Mouse (Mus musculus) bone marrow, adult 2 months (tissue): Measurements from ENCODE around the gene Gm20518.

Experiments used
- CTCF ChIP-seq: fragments of 200-500 bp; IDR thresholded peaks from 2 replicates; pipeline ENCODE4 v1.5.1; 2011; ENCODE audit warnings: low read length, control low read depth; ENCODE audit not compliant: control insufficient read depth, insufficient read depth
- POLR2A ChIP-seq: fragments of 200-500 bp; IDR thresholded peaks from 2 replicates; pipeline ENCODE4 v1.6.1; 2011; ENCODE audit warnings: low read depth, mild to moderate bottlenecking, control low read depth, low read length, borderline replicate concordance; ENCODE audit not compliant: control insufficient read depth

- TF ChIP-seq POLR2A, result no peak
- no peak for TF ChIP-seq CTCF
Observed at GRCm38 (mm10) chr16:17890917-17891566, 429 bp downstream of the Gm20518 start.
